Mouse (Mus musculus): ENCODE data around the gene Mvp. TPM values are rescaled to one million over a fixed set of nuclear protein-coding genes. Genes with fewer than 3 reads are reported as not detected.

Mvp gene
- polyA plus RNA-seq, 1 experiment: 353 TPM

DNA sequence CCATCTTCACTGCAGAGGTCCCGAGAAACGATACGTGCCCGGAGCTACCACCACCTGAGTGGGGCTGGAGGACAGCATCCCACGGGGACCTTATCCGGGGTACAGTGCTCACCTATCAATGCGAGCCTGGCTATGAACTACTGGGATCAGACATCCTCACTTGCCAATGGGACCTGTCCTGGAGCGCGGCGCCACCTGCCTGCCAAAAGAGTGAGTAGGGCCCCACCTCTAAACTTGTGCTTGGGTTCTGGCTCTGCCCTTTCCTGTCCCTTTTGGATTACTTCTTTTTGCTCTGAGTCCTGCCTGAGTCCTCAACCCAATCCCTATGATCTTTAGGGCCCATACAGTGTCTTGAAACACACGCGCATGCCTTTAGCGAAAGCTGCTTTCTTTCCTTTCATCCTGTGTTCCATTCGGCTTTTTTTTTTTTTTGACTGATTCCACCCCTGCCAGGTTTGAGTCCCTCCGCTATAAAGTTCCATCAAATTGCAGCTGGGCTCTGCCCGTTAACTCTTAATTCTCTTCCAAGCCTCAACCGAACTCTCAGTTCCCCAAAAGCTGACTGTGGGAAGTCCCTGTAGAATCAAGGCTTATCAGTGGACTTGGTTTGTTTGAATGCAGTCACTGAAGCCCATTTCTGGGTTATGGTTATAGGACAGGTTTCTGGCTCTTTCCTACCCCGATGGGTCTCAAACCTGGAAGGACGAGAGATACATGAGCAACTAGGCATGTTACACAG lies 50.7 kb downstream of the Mvp start:
- Histone ChIP-seq H3K27ac (ENCODE audit: insufficient read depth, low read depth, low read length) (no peak overlapping the region), H3K36me3 (ENCODE audit: control insufficient read depth, insufficient read depth, low read length) (no peaks in the 10 kb centered on the region), H3K4me3 (ENCODE audit: low read depth, low read length) (no peak overlapping the region), H3K27me3 (ENCODE audit: control insufficient read depth, insufficient read depth, low read length) (no peaks in the 10 kb centered on the region), H3K4me1 (ENCODE audit: control insufficient read depth, insufficient read depth, insufficient read length, low read length) (no peaks in the 10 kb centered on the region; the same call in 1 of the 2 replicates)
- 38% methylated on average over 19 of the region's 19 CpGs for WGBS
- TF ChIP-seq POLR2A (IDR thresholded peaks at IDR 0.05; ENCODE audit: low read depth, low read length) (no peak), CTCF (IDR thresholded peaks at IDR 0.05; ENCODE audit: extremely low read depth, insufficient read length, insufficient replicate concordance, low read depth, low read length) (peak; percentile 64; the same call in 1 of the 2 replicates)

GRCm38 (mm10) chr7:126961965-126962364 lies 52.5 kb downstream of the Mvp start:
- Histone ChIP-seq H3K27me3 (ENCODE audit: control insufficient read depth, insufficient read depth, low read length) (no peaks in the 10 kb centered on the region), H3K4me3 (ENCODE audit: low read depth, low read length) (no peak overlapping the region), H3K27ac (ENCODE audit: insufficient read depth, low read depth, low read length) (no peak overlapping the region), H3K36me3 (ENCODE audit: control insufficient read depth, insufficient read depth, low read length) (no peaks in the 10 kb centered on the region), H3K4me1 (ENCODE audit: control insufficient read depth, insufficient read depth, insufficient read length, low read length) (no peaks in the 10 kb centered on the region; the same call in 1 of the 2 replicates)
- no peak for TF ChIP-seq POLR2A (IDR thresholded peaks at IDR 0.05; ENCODE audit: low read depth, low read length)
- TF ChIP-seq CTCF (IDR thresholded peaks at IDR 0.05; ENCODE audit: extremely low read depth, insufficient read length, insufficient replicate concordance, low read depth, low read length): no peak
- WGBS: 92% methylated on average over 4 of the region's 4 CpGs

- Histone ChIP-seq H3K4me3 (ENCODE audit: low read depth, low read length) (no peak overlapping the region), H3K36me3 (ENCODE audit: control insufficient read depth, insufficient read depth, low read length) (no peaks in the 10 kb centered on the region), H3K27ac (ENCODE audit: insufficient read depth, low read depth, low read length) (no peak overlapping the region), H3K4me1 (ENCODE audit: control insufficient read depth, insufficient read depth, insufficient read length, low read length) (no peaks in the 10 kb centered on the region; the same call in 1 of the 2 replicates), H3K27me3 (ENCODE audit: control insufficient read depth, insufficient read depth, low read length) (no peaks in the 10 kb centered on the region)
- TF ChIP-seq CTCF (IDR thresholded peaks at IDR 0.05; ENCODE audit: extremely low read depth, insufficient read length, insufficient replicate concordance, low read depth, low read length) (no peak), POLR2A (IDR thresholded peaks at IDR 0.05; ENCODE audit: low read depth, low read length) (no peak)
- WGBS: 89% methylated on average over 5 of the region's 5 CpGs
Observed at GRCm38 (mm10) chr7:126961095-126961494, 53.3 kb downstream of the Mvp start.

DNA sequence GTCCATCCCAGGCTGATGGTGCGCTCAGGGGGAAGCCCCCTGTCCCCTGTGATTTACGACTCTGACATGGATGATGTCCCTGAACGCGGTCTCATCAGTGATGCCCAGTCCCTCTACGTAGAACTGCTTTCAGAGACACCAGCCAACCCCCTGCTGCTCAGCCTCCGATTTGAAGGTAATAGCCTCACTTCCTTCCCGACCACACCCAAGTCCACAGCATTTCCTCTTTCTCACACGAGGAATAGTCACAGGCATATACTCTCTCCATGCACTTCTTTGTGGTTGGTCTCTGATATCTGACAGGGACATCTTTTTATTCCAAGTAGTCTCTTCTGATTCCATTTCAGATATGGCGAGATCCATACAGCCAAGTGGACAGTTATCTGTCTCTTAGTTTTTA lies 54.6 kb downstream of the Mvp start:
- no peak for TF ChIP-seq CTCF (IDR thresholded peaks at IDR 0.05; ENCODE audit: extremely low read depth, insufficient read length, insufficient replicate concordance, low read depth, low read length)
- TF ChIP-seq POLR2A (IDR thresholded peaks at IDR 0.05; ENCODE audit: low read depth, low read length): no peak
- H3K4me3 ChIP-seq (ENCODE audit: low read depth, low read length): no peak overlapping the region
- WGBS: 32% methylated on average over 9 of the region's 9 CpGs
- no peaks in the 10 kb centered on the region; the same call in 1 of the 2 replicates for H3K4me1 ChIP-seq (ENCODE audit: control insufficient read depth, insufficient read depth, insufficient read length, low read length)
- no peaks in the 10 kb centered on the region for H3K36me3 ChIP-seq (ENCODE audit: control insufficient read depth, insufficient read depth, low read length)
- H3K27ac ChIP-seq (ENCODE audit: insufficient read depth, low read depth, low read length): no peak overlapping the region
- no peaks in the 10 kb centered on the region for H3K27me3 ChIP-seq (ENCODE audit: control insufficient read depth, insufficient read depth, low read length)

DNA sequence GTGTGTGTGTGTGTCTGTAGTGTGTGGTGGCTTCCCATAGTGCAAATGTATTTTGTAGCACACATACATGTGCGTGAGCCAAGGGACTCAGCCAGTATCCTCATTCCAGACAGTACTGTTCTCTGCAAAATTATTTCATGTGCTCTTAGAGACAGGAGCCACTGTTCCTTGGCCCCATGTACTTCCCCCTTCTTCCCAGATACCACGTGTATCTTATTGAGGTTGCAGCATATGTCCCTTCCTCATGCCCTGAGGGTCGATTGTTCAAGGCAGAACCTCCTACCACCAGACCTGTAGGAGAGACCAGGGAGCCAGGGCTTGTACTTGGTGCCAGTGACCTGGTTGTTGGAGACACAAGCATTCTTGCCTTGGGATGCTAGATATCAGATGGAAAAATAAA lies 59.3 kb downstream of the Mvp start:
- Histone ChIP-seq H3K36me3 (ENCODE audit: control insufficient read depth, insufficient read depth, low read length) (no peaks in the 10 kb centered on the region), H3K4me3 (ENCODE audit: low read depth, low read length) (no peak overlapping the region), H3K4me1 (ENCODE audit: control insufficient read depth, insufficient read depth, insufficient read length, low read length) (no peaks in the 10 kb centered on the region; the same call in 1 of the 2 replicates), H3K27me3 (ENCODE audit: control insufficient read depth, insufficient read depth, low read length) (peaks cover 14% of the 10 kb centered on the region), H3K27ac (ENCODE audit: insufficient read depth, low read depth, low read length) (no peak overlapping the region)
- WGBS: 49% methylated on average over 3 of the region's 3 CpGs
- no peak for TF ChIP-seq CTCF (IDR thresholded peaks at IDR 0.05; ENCODE audit: extremely low read depth, insufficient read length, insufficient replicate concordance, low read depth, low read length)
- no peak for TF ChIP-seq POLR2A (IDR thresholded peaks at IDR 0.05; ENCODE audit: low read depth, low read length)

- Histone ChIP-seq H3K4me1 (ENCODE audit: control insufficient read depth, insufficient read depth, insufficient read length, low read length) (peaks cover 5% of the 10 kb centered on the region), H3K27me3 (ENCODE audit: control insufficient read depth, insufficient read depth, low read length) (peaks cover 19% of the 10 kb centered on the region), H3K4me3 (ENCODE audit: low read depth, low read length) (no peak overlapping the region), H3K36me3 (ENCODE audit: control insufficient read depth, insufficient read depth, low read length) (no peaks in the 10 kb centered on the region), H3K27ac (ENCODE audit: insufficient read depth, low read depth, low read length) (no peak overlapping the region)
- WGBS: 5% methylated on average over 8 of the region's 8 CpGs
- no peak for TF ChIP-seq POLR2A (IDR thresholded peaks at IDR 0.05; ENCODE audit: low read depth, low read length)
Observed at GRCm38 (mm10) chr7:126952646-126953045, 61.8 kb downstream of the Mvp start.

DNA sequence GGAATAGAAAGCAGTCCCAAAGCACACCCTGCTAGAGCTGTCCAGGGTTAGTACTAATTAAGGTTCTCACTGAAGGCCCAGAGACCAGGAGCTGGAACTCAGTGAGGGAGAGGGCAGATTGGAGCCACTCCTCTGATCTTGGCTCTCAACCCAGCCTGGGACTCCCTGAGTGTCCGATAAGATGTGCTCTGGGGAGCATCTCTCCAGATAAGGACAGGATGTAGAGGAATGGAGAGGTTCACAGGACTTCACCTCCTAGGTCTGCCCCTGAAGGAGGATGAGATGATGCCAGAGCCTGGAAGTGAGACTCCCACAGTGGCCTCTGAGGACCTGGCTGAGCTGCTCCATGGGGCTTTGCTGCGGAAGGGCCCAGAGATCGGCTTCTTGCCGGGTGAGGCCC lies 62.7 kb downstream of the Mvp start:
- TF ChIP-seq POLR2A (IDR thresholded peaks at IDR 0.05; ENCODE audit: low read depth, low read length) (no peak), CTCF (IDR thresholded peaks at IDR 0.05; ENCODE audit: extremely low read depth, insufficient read length, insufficient replicate concordance, low read depth, low read length) (no peak)
- no peak overlapping the region for H3K27ac ChIP-seq (ENCODE audit: insufficient read depth, low read depth, low read length)
- 39% methylated on average over 4 of the region's 4 CpGs for WGBS

More for the DNA sequence above, 62.7 kb downstream of the Mvp start:
- Histone ChIP-seq H3K36me3 (ENCODE audit: control insufficient read depth, insufficient read depth, low read length) (no peaks in the 10 kb centered on the region), H3K27me3 (ENCODE audit: control insufficient read depth, insufficient read depth, low read length) (peaks cover 19% of the 10 kb centered on the region), H3K4me1 (ENCODE audit: control insufficient read depth, insufficient read depth, insufficient read length, low read length) (peaks cover 5% of the 10 kb centered on the region), H3K4me3 (ENCODE audit: low read depth, low read length) (no peak overlapping the region)
